Mouse (Mus musculus) kidney, postnatal 10 days (tissue): Measurements from ENCODE around the gene Sult2a5.

Experiments used
- DNase-seq: peaks from one replicate; pipeline ENCODE4 v3.0.0; 2021; ENCODE audit warnings: mixed read lengths

The Sult2a5 gene

DNA sequence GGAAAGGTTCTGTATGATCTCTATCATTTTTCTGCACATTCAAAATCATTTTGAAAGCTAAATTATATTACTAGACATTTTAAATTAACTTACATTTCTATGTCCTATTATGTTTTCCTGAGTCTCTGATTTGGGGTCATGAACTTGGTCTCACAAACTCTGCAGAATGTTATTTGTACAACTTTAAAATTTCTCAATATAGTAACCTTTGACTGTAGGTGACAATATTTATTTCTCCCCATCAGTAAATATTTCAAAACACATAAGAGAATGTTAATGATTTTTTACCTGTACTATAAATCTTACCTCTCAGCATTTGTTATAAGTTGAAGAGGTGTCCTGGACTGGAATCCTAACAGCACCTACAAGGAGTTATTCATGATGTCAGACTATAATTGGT is at the start of gene Sult2a5:
Gene Sult2a5 (plus strand): TSS at position 301 of the 400 bp plus-strand sequence.
- no peak for DNase-seq
